Mouse (Mus musculus) frontal cortex, adult 2 months (tissue): ENCODE data around the gene Pard6b. TPM values are rescaled to one million over a fixed set of nuclear protein-coding genes. Genes with fewer than 3 reads are reported as not detected.

Experiments
- DNase-seq, 2 experiments: peaks; one replicate each; pipeline ENCODE4 v3.0.0; 2022; ENCODE audit warnings: low spot score in 1 of 2; ENCODE audit errors: extremely low spot score in 1 of 2
- polyA plus RNA-seq: library from polyadenylated mRNA; depleted of rRNA; stranded (reverse); fragments of >200 nt; gene quantifications from 2 replicates; pipeline ENCODE4 v1.2.3, GENCODE M21; 2012

Gene Pard6b
- polyA plus RNA-seq, 1 experiment: 3.9 TPM

DNA sequence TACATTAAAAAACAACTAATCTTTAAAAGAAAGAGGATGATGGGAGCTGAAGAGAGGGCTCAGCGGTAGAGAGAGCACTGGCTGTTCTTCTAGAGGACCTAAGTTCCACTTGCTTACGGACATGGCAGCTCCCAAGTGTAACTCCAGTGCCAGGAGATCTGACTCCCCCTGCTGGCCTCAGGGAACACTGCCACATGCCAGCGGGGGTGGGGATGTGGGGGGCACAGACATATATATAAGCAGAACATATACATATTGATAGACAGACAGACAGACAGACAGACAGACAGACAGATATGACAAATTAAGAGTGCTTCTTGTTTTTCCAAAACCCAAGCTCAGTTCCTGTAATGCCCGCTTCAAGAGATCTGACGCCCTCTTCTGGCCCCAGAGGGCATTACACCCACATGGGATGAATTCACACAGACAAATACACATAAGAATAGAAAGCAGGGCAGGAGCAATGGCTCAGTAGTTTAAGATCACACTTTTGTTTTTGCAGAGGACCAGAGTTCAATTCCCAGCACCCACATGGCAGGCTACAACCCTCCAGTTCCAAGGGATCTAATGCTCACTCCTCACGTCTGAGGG, 21.5 kb upstream of the Pard6b start:
- DNase-seq: no peak

DNA sequence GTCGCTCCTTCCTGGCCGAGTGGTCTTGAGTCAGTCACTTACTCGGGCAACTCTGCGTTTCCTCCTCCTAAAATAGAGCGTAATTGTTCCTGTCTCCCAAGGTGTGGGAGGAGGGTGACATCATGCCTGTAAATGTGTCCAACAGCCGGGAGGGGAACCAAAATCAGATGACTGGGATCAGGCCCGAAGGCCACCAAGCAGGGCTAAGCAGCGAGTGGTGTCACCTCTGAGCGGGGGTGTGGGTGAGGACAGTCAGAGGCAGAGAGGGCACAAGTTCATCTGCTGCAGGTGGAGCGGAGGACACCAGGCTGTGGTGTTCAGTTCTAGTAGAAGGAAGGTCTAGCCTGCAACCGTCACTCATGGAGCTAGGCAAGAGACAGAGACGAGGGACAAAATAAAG, 17.1 kb upstream of the Pard6b start:
- no peak for DNase-seq

- no peak for DNase-seq
Measured at GRCm38 (mm10) chr2:168065511-168065910, 15.3 kb upstream of the Pard6b start.

DNA sequence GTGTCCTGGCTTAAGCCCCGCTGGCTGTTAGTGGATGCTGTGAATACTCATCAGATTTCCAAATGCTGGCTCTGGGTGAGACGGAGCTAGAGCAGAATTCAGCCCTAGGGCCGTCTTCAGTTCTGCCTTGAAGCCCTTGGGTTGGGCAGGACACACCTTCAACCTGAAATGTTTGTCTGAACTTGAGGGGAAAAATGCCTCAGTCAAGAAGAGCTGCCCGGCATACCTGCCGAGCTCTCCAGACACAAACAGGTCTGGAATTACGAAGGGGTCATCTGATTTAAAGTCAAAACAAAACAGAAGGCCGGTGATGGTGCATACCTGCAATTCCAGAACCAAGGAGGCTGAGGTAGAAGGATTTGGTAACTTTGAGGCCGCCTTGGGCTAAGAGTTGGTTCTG, 14.0 kb upstream of the Pard6b start:
- DNase-seq: no peak

DNA sequence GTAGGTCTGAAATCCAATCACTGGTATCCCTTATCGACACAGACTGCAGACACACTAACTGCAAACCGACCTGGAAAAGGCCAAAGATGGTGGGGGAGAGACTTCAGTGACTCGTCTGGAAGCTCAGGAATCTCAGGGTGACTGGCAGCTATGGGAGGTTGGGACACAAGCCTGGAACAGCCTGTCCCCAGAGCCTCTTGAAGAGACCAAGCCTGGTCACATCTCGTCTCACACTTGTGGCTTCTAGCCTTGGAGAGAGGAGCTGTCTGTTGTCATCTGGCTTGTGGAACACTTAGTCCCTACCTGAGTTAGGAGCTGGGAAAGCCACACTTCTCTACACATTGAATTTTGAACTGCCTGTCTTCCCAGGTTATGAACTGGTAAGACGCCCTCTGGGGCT, 10.4 kb upstream of the Pard6b start:
- DNase-seq: no peak

DNA sequence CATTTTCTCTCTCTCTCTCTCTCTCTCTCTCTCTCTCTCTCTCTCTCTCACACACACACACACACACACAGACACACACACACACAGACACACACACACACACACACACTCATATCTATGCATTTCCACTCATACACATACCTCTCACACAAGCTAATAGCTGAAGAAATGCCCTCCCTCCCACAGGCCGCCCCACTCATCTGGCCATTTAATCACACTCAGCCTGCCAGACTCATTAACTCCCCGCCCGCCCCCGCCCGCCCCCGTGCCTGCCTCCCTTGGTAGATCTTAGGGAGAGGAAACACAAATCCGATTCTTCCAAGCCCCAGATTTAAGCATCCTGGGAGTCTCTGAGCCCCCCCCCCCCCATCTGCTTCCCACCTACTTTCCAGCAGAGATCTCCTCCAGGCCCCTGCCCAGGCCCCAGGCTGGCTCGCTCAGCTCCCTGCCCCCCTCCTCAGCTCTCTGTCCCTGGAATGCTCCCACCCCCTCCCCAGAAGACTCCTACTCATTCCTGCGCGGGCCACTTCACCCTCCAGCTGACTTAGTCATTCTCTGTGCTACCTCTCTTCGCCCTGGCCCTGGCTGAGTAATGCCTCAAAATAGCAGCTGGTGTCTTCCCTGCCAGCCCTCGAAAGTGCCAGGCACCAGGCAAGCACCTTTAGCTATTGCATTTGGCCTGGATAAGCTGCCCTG, 8.2 kb upstream of the Pard6b start:
- peak in 1 of 2 experiments; percentile 64 for DNase-seq

GRCm38 (mm10) chr2:168073722-168074121, 7.1 kb upstream of the Pard6b start:
- DNase-seq: no peak

DNA sequence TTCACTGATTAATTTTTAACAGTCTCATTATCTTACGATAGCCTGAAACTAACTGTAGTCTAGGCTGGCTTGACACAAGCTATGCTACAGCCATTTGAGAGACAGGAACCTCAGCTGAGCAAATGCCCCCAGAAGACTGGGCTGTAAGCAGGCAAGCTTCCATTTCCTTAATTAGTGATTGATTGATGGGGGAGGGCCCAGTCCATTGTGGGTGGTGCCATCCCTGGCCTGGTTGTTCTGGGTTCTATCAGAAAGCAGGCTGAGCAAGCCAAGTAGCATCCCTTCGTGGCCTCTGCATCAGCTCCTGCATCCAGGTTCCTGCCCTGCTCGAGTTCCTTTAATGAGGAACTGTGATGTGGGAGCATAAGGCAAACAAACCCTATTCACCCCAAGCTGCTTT, 6.3 kb upstream of the Pard6b start:
- DNase-seq: no peak

DNA sequence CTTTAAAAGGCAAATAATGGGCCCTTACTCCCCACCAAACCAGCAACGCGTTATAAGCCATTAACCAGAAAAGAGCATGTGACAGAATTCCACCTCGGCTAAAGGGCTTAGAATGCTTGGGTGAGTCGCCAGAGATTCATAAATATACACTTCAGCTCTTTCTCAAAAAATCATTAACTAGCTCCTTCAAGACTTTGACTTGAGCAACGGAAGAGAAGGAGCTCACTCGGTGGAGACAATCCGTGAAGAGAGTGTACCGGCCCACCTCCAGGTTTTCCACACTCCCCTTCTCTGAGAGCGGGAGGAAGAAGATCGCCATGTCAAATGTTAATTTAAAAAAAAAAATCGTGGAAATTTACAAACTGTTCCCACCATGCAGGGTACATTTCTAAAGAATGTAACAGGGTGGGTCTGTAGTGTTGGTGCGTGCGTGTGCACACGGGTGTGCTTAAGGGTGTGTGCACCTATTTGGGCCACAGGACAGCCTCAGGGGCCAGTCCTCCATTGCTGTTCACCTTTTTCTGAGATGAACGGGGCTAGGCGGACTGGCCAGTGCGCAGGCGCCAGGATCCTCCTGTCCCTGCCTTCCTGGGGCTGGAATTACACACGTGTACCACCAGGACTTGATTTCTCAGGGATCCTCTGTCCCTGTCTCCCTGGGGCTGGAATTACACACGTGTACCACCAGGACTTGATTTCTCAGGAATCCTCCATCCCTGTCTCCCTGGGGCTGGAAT, 3.8 kb upstream of the Pard6b start:
- DNase-seq: no peak

DNA sequence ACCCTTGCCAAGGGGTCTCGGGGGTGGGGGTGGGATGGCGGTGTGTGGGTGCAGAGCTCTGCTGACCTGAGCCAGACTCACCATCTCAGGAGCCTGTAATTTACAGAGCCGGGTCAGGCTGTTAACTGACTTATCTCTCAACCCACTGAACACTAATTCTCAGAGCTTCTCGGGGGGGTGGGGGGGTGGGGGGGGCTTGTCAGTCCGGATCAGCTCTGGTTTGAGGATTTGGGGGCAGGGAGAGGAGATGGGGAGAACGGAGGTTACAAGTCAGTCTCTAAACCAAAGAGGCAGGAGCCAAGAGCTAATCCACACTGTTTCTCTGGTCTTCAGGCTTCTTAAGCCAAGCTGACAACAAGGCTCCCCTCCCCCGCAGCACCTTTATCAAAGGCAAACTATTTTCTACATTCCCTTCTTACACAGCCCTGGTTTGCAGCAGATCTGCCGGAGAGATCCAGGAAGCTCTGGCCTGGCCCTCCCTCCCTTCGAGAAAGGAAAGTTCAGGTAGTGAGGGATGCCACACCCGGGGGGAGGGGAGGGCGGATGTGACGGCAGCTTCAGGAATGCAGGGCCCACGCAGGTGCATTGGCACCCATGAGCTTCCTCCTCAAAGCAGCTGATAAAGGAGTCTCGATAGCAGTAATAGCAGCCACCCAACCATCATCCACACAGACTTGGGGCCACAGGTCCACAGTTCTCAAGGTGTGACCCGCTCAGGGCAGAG, 2.5 kb upstream of the Pard6b start:
- DNase-seq: no peak

DNA sequence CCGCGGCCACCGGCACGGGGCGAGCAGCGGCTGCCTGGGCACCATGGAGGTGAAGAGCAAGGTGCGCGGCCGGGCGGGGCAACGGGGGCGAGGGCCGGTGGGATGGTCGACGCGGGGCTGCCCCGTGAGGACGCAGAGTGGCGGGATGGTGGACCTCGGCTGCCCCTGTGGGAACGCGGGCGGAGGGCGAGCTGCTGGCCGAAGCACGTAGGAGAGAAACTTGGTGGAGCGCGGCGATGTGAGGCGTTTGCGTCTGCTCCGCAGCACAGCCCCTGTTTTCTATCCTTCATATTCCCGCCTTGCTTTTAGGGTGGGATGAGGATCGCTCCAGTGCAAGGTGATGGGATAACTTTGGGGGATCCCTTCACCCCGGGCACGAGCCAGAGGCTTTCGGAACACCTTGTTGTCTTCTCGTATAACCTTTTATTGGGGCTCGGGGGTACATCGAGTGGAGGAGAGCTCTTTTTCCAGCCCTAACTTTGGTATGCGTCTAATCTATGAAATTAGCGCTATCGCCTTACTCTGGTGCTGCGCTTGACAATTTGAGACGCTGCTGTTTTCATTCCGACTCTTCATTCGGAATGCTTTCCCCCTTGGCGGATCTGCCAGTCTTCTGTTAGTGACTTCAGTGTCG, 612 bp downstream of the Pard6b start:
- DNase-seq: peak in 1 of 2 experiments; percentile 38

DNA sequence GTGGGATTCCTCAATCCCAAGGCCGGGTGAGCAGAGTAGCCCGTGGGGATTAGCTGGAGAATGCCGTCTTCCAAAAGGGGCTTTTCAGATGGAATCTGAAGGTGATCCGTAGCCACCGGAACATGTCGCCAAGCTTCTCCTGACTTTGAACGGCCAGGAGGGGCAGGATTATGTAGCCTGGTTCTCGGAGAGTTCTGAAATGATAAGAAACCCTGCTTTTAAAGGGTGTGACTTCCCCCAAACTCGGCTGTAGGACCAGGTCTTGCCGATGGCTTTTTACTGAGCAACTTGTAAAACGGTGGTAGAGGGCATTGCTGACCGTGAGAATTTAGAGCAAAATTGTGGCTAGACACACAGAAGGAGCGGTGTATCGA, 1.1 kb downstream of the Pard6b start:
- DNase-seq: no peak

DNA sequence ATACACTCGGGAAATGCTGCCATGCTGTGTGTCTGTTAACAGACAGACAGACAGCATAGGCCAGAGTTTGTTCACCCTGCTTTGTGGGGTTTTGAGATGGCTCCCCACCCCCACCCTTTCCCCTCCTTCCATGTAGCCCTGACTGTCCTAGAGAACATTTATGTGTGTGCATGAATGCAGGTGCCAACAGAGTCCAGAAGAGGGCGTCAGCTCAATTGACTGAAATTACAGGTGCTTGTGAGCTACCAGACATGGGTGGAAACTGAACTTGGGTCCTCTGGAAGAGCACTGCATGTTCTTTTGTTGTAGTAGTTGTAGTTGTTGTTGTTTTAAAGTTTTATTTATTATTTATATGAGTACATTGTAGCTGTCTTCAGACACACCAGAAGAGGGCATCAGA, 2.8 kb downstream of the Pard6b start:
- no peak for DNase-seq

GRCm38 (mm10) chr2:168084228-168084627, 3.4 kb downstream of the Pard6b start:
- DNase-seq: no peak

DNA sequence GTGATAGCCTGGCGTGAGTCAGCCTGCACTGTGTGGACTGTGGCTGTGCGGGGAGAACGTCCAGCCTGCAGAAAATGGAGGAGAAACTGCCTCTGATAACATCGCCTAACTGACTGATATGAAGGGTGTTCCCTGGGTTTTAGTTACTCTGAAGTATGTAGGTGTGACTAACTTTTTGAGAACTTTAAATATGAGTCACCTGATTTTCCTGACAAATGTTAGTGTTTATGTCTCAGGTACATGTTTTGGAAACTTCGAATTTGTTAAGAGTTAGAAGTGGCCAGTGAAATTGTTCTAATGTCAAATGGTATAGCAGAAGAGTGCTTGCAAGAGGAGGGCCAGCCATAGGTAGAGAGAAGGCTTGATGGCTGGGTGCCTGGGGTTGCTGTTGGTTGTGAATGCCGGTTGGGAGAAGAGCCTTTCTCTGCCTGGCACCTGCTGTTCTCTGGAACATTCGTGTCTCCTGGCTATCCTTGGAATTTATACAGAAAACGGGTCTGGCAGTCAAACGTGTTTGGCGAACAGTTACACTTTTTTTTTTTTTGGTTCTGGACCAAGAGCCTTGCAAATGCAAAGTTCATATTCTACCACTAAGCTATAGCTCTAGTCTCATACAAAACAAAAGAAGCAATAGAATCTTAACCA, 4.9 kb downstream of the Pard6b start:
- no peak for DNase-seq

DNA sequence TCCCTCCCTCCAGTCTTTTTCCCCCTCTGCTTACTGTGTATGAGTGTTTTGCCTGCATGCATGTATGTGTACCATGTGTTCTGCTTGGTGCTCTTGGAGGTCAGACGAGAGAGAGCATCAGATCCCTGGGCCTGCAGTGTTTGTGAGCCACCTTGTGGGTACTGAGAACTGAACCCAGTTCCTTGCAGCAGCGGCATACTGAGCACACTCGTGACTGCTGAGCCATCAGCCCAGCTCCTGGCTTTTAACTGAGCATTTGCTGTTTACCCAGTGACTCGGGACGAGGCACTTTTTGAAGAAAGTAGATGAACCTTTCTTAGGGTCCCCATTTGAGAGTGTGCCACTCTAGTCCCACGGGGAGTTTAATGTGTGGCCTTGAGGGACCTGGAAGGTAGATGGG, 5.5 kb downstream of the Pard6b start:
- DNase-seq: no peak

DNA sequence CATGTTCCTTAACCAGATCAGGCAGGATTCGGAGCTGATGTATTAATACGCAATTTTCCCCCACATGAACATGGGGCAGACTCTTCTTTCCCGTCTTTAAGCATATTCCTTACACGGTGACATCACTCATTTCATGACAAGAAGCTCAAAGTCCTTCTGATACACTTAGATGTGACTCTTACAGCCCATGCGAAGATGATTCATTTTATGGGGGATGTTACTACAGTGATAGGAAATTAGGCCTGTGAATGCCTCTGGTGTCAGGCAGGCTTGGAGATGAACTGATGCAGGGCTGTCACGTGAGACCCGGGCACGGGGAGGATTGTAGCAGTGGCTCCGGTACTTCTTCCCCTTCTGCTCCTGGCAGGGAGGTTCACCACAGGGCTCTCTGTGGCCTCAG, 6.0 kb downstream of the Pard6b start:
- no peak for DNase-seq

DNA sequence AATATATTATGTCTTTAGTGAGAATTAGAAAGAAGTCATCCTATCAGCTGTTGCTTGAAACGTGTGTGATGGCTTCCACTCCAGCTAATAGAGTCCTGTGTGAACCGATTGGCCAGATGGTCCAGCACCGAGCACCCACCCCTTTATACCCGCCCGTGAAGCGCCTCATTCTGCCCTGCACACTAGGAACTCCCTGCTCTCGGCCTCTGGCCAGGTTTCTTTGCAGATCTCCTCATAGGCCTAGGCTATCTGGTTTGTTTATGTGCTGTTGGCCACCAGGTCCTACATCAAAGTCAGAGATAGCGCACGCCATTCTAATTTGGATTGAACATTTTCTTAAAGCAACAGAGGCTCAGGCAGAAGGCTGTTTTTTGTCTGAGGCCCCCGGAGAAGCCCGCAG, 10.8 kb downstream of the Pard6b start:
- no peak for DNase-seq

DNA sequence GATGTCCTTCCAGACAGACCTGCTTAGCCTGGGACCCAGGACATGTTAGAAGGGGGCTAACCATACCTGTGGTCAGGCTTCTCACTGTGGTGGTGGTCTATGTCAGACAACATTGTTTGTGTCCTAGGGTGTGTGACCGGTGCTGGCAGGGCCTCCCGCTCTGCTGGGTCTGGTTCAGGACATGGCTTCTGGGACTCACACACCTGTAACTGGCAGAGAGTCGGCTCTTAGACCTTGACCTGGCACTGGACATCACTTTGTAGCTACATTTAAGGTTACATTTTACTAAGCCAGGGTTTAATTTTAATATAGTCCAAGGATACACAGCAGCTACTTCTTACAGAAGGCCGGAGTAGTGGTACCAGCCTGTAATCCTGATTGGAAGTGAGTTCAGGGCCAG, 12.3 kb downstream of the Pard6b start:
- no peak for DNase-seq

DNA sequence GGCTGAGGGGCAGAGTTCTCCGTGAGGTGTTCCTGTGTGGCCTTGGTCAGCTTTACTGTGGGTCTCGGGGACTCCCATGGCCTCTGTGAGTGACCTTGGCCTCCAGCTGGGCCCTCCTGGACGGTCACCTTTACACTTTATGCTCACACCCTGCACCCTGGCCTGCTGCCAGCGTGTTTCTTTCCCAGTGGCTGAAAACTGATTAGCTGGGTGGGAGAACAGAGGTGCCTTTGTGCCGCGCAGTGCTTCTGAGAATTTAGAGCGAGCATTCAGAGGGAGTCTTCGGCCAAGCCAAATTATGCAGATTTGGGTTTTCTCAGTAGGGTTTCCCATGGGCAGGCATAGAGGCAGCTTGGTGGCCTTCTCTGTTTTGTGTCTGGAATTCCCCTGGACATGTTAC, 14.3 kb downstream of the Pard6b start:
- DNase-seq: peak in 1 of 2 experiments; percentile 34
